Mouse (Mus musculus) midbrain, embryonic 16.5 days (tissue): ENCODE measurements around the gene Tmem45a. TPM values are rescaled to one million over a fixed set of nuclear protein-coding genes. Genes with fewer than 3 reads are reported as not detected.

Experiments
- ATAC-seq: fragments of 200-750 bp; cut with Nextera tagmentation; 2 replicates; pipeline ENCODE4 v1.8.0; 2017; ENCODE audit warnings: moderate TSS enrichment
- H3K27ac ChIP-seq: fragments of 300-500 bp; sonication (generic); 2 replicates; pipeline ENCODE4 v1.5.1; 2014; ENCODE audit warnings: mild to moderate bottlenecking, low read length, mixed read lengths
- H3K27me3 ChIP-seq: fragments of 300-500 bp; sonication (generic); 2 replicates; pipeline ENCODE4 v1.6.1; 2014; ENCODE audit warnings: low read depth, low read length, mixed read lengths; ENCODE audit not compliant: control insufficient read depth, insufficient read depth
- H3K36me3 ChIP-seq: fragments of 300-500 bp; sonication (generic); 2 replicates; pipeline ENCODE4 v1.6.1; 2014; ENCODE audit warnings: mild to moderate bottlenecking, low read length, moderate library complexity, mixed read lengths; ENCODE audit not compliant: control insufficient read depth, insufficient read depth
- H3K4me1 ChIP-seq: fragments of 300-500 bp; sonication (generic); 2 replicates; pipeline ENCODE4 v1.6.1; 2014; ENCODE audit warnings: mild to moderate bottlenecking, low read length, mixed read lengths; ENCODE audit not compliant: control insufficient read depth, insufficient read depth
- H3K4me2 ChIP-seq: fragments of 300-500 bp; sonication (generic); 2 replicates; pipeline ENCODE4 v1.6.1; 2014; ENCODE audit warnings: mild to moderate bottlenecking, low read length, mixed read lengths
- H3K4me3 ChIP-seq: fragments of 300-500 bp; sonication (generic); 2 replicates; pipeline ENCODE4 v1.5.1; 2014; ENCODE audit warnings: low read depth, mild to moderate bottlenecking, low read length, moderate library complexity, mixed read lengths
- H3K9ac ChIP-seq: fragments of 300-500 bp; sonication (generic); 2 replicates; pipeline ENCODE4 v1.6.1; 2014; ENCODE audit warnings: low read depth, low read length, mixed read lengths
- H3K9me3 ChIP-seq: fragments of 300-500 bp; sonication (generic); replicated peaks from 2 replicates; pipeline ENCODE4 v1.6.1; 2014; ENCODE audit warnings: mild to moderate bottlenecking, low read length, mixed read lengths; ENCODE audit not compliant: control insufficient read depth, poor library complexity, severe bottlenecking
- WGBS: fragments of 180-500 bp; shearing (Covaris S2); extraction: QIAGEN DNeasy Blood & Tissue Kit; methylation state at CpG from one replicate; pipeline ENCODE4 v1.1.7; 2014; 5-methylcytosine and 5-hydroxymethylcytosine counted together
- polyA plus RNA-seq: library from polyadenylated mRNA; unstranded; fragments of >200 nt; fragmentation: Nextera tagmentation; extraction: Ambion mirVana; gene quantifications from 2 replicates; pipeline ENCODE4 v1.2.1, GENCODE M21; 2015

Gene Tmem45a
- polyA plus RNA-seq, 1 experiment from 2014 or later, result 5.3 TPM

- H3K4me2 ChIP-seq, result no peak overlapping the region
- H3K9me3 ChIP-seq, result no peaks in the 10 kb centered on the region
- no peaks in the 10 kb centered on the region for H3K36me3 ChIP-seq
- H3K4me1 ChIP-seq, result no peaks in the 10 kb centered on the region
- no peak overlapping the region for H3K9ac ChIP-seq
- H3K4me3 ChIP-seq, result no peak overlapping the region
- ATAC-seq, result no peak
- WGBS, result 32% methylated on average over 2 of the region's 2 CpGs
- no peaks in the 10 kb centered on the region for H3K27me3 ChIP-seq
- no peak overlapping the region for H3K27ac ChIP-seq
These were observed 12.6 kb downstream of the Tmem45a start for GRCm38 (mm10) chr16:56873410-56873809.

GRCm38 (mm10) chr16:56870458-56870857 lies 15.5 kb downstream of the Tmem45a start:
- Histone ChIP-seq H3K4me2 (no peak overlapping the region), H3K4me3 (no peak overlapping the region), H3K27me3 (no peaks in the 10 kb centered on the region), H3K9ac (no peak overlapping the region), H3K27ac (no peak overlapping the region), H3K9me3 (no peaks in the 10 kb centered on the region), H3K36me3 (no peaks in the 10 kb centered on the region), H3K4me1 (no peaks in the 10 kb centered on the region)
- no peak for ATAC-seq
- 85% methylated on average over 3 of the region's 3 CpGs for WGBS

DNA sequence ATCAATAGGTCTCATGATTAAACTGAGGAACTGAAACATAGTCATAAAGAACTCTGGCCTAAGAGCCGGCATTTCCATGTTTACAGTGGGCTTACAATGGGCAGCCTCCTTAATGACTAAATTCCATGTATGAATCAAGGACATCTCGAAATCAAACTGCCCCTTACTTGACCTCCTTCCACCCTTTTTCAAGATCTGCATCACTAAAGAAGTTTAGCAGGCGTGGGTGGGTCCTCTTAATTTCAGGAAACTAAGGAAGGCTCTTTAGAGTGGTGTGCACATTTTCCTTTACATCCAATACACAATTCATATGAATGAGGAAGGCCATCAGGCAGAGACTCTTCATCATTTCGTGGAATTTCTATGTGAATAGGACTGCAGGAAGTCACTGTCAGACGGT lies 17.6 kb downstream of the Tmem45a start:
- WGBS, result 83% methylated on average over 5 of the region's 5 CpGs
- H3K4me2 ChIP-seq, result no peak overlapping the region
- H3K9ac ChIP-seq, result no peak overlapping the region

GRCm38 (mm10) chr16:56867591-56867990 lies 18.4 kb downstream of the Tmem45a start:
- H3K4me3 ChIP-seq, result no peak overlapping the region
- ATAC-seq, result no peak
- H3K9me3 ChIP-seq, result no peaks in the 10 kb centered on the region
- H3K27ac ChIP-seq, result no peak overlapping the region
- no peaks in the 10 kb centered on the region for H3K27me3 ChIP-seq
- no peaks in the 10 kb centered on the region for H3K4me1 ChIP-seq
- H3K9ac ChIP-seq, result no peak overlapping the region
- 79% methylated on average over 4 of the region's 4 CpGs for WGBS
- no peak overlapping the region for H3K4me2 ChIP-seq
- no peaks in the 10 kb centered on the region for H3K36me3 ChIP-seq

More for the DNA sequence above, 17.6 kb downstream of the Tmem45a start:
- no peak overlapping the region for H3K27ac ChIP-seq
- ATAC-seq, result no peak
- H3K27me3 ChIP-seq, result no peaks in the 10 kb centered on the region
- no peaks in the 10 kb centered on the region for H3K4me1 ChIP-seq
- H3K4me3 ChIP-seq, result no peak overlapping the region
- H3K9me3 ChIP-seq, result no peaks in the 10 kb centered on the region
- H3K36me3 ChIP-seq, result no peaks in the 10 kb centered on the region

DNA sequence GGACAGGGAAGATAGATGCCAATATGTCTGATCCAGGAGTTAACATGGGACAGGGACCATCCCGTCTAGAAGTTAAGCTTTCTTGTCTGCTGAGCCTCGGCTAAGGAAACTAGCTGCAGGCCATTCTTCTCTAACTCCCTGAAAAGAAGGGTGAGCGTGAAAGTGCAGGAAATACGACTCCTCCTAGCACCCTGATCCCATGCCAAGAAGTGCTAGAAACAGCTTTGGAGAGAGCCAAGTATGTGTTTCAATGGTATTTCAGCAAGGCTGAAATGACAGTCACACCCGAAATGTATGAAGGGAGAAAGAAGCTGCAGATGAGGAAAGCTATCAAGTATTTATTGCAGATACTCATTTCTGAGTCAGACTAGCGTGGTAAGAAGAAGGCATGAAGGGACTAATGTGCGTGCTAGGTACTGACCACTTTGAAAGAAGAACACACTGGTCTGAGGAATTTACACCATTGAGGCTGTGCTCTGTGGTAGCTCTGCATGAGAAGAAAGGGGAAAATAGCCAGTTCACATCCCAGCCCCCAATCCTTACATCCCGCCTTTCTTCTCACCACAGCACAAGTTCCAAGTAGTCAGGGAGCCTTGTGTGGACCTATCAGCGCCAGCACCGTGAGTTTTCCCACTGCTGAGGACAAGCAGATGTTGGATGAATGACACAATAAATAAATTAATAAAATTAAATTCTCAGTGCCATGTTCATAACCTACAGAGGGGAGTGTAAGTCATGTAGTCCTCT lies 33.0 kb downstream of the Tmem45a start:
- WGBS, result 63% methylated on average over 10 of the region's 10 CpGs
- Histone ChIP-seq H3K4me1 (no peaks in the 10 kb centered on the region), H3K36me3 (no peaks in the 10 kb centered on the region), H3K9ac (no peak overlapping the region), H3K27me3 (no peaks in the 10 kb centered on the region), H3K27ac (no peak overlapping the region), H3K4me2 (no peak overlapping the region), H3K4me3 (no peak overlapping the region), H3K9me3 (no peaks in the 10 kb centered on the region)
- ATAC-seq, result no peak

GRCm38 (mm10) chr16:56842988-56843387 lies 43.0 kb downstream of the Tmem45a start:
- no peaks in the 10 kb centered on the region for H3K9me3 ChIP-seq
- H3K4me3 ChIP-seq, result no peak overlapping the region
- H3K27ac ChIP-seq, result no peak overlapping the region
- H3K9ac ChIP-seq, result no peak overlapping the region
- no peaks in the 10 kb centered on the region for H3K27me3 ChIP-seq
- no peaks in the 10 kb centered on the region for H3K4me1 ChIP-seq
- 91% methylated on average over 5 of the region's 5 CpGs for WGBS
- ATAC-seq, result no peak
- no peak overlapping the region for H3K4me2 ChIP-seq
- H3K36me3 ChIP-seq, result no peaks in the 10 kb centered on the region

GRCm38 (mm10) chr16:56833312-56833711 lies 52.7 kb downstream of the Tmem45a start:
- no peak overlapping the region for H3K9ac ChIP-seq
- ATAC-seq, result no peak
- no peak overlapping the region for H3K4me2 ChIP-seq
- no peak overlapping the region for H3K27ac ChIP-seq
- no peaks in the 10 kb centered on the region for H3K4me1 ChIP-seq
- WGBS, result 94% methylated on average over 1 of the region's 1 CpGs
- no peaks in the 10 kb centered on the region for H3K36me3 ChIP-seq
- H3K27me3 ChIP-seq, result no peaks in the 10 kb centered on the region
- no peak overlapping the region for H3K4me3 ChIP-seq
- H3K9me3 ChIP-seq, result no peaks in the 10 kb centered on the region

DNA sequence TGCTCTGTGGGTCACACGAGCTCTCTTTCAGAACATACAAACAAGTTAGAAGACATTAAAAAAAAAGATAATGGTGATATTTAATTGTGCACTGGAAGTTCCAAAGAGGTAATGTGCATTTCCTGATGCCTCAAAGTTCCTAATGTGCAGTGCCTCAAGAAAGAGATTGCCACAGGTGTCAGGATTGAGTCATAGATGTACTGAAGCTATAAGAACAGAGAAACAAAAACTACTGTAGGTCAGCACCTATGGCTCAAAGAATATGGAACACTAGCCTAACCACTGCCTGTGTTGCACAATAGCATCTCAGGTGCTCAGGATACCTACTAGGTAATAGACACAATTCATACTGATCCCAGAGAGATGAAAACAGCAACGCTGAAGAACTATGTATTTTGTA lies 54.0 kb downstream of the Tmem45a start:
- Histone ChIP-seq H3K4me1 (no peaks in the 10 kb centered on the region), H3K4me3 (no peak overlapping the region), H3K36me3 (no peaks in the 10 kb centered on the region), H3K9me3 (no peaks in the 10 kb centered on the region), H3K9ac (no peak overlapping the region), H3K27me3 (no peaks in the 10 kb centered on the region), H3K4me2 (no peak overlapping the region), H3K27ac (no peak overlapping the region)
- WGBS, result 93% methylated on average over 2 of the region's 2 CpGs
- ATAC-seq, result no peak

- Histone ChIP-seq H3K27me3 (no peaks in the 10 kb centered on the region), H3K9ac (no peak overlapping the region), H3K4me3 (no peak overlapping the region), H3K4me1 (no peaks in the 10 kb centered on the region), H3K4me2 (no peak overlapping the region), H3K27ac (no peak overlapping the region), H3K9me3 (no peaks in the 10 kb centered on the region), H3K36me3 (no peaks in the 10 kb centered on the region)
- ATAC-seq, result no peak
- 84% methylated on average over 6 of the region's 6 CpGs for WGBS
These were observed 84.4 kb downstream of the Tmem45a start for GRCm38 (mm10) chr16:56801370-56802109.
